Mouse (Mus musculus) CH12.LX (cell line): ENCODE results near the gene Zswim4. TPM values are rescaled to one million over a fixed set of nuclear protein-coding genes. Genes with fewer than 3 reads are reported as not detected.

ENCODE experiments used
- DNase-seq: peaks from one replicate; pipeline ENCODE4 v3.0.0-alpha.2; 2013; ENCODE audit errors: extremely low read depth
- H3K27ac ChIP-seq: 2 replicates; pipeline ENCODE4 v1.5.1; 2012; ENCODE audit warnings: low read depth, mild to moderate bottlenecking, control low read depth, moderate library complexity; ENCODE audit not compliant: insufficient read depth
- H3K27me3 ChIP-seq: replicated peaks from 2 replicates; pipeline ENCODE3; 2012; ENCODE audit warnings: inconsistent platforms
- H3K36me3 ChIP-seq, 2 experiments: replicated peaks in 1 of 2; 2 replicates each; pipeline versions ENCODE3 to v1.6.1; 2012; ENCODE audit warnings: inconsistent platforms in 1 of 2, low read length in 1 of 2, mild to moderate bottlenecking in 1 of 2, mixed read lengths in 1 of 2, moderate library complexity in 1 of 2; ENCODE audit not compliant: control insufficient read depth in 1 of 2, insufficient read depth in 1 of 2
- H3K4me1 ChIP-seq, 2 experiments: 2 replicates each; pipeline ENCODE4 v1.6.1; 2012; ENCODE audit warnings: inconsistent platforms in 1 of 2, moderate library complexity in 1 of 2; ENCODE audit not compliant: insufficient read depth in 2 of 2, control insufficient read depth in 1 of 2
- H3K4me2 ChIP-seq: 2 replicates; pipeline ENCODE4 v1.6.1; 2012; ENCODE audit warnings: low read depth, mild to moderate bottlenecking, control low read depth; ENCODE audit not compliant: poor library complexity, insufficient read depth, severe bottlenecking
- H3K4me3 ChIP-seq, 3 experiments: fragments of 150-350 bp in 1 of 3; sonication (generic) in 1 of 3; replicated peaks in 1 of 3; 2 replicates each; pipeline versions ENCODE3 to v1.5.1; 2011 to 2012; ENCODE audit warnings: low read depth in 2 of 3, low read length in 2 of 3, mild to moderate bottlenecking in 2 of 3, moderate library complexity in 2 of 3, control low read depth in 1 of 3, improper control_type of control experiment in 1 of 3, inconsistent platforms in 1 of 3, mixed read lengths in 1 of 3; ENCODE audit not compliant: poor library complexity in 1 of 3
- H3K79me2 ChIP-seq: replicated peaks from 2 replicates; pipeline ENCODE4 v1.6.1; 2012; ENCODE audit warnings: mild to moderate bottlenecking, moderate library complexity; ENCODE audit not compliant: control insufficient read depth, poor library complexity, insufficient read depth, severe bottlenecking; ENCODE audit errors: extremely low read depth
- H3K9ac ChIP-seq: 2 replicates; pipeline ENCODE4 v1.6.1; 2012; ENCODE audit warnings: low read depth, mild to moderate bottlenecking, control low read depth, moderate library complexity; ENCODE audit not compliant: insufficient read depth
- H3K9me3 ChIP-seq: replicated peaks from 2 replicates; pipeline ENCODE3; 2012; ENCODE audit warnings: low read length, inconsistent platforms, mixed read lengths
- BHLHE40 ChIP-seq: IDR thresholded peaks from 2 replicates; pipeline ENCODE4 v1.6.1; 2011; ENCODE audit warnings: mild to moderate bottlenecking, low read depth, low read length, improper control_type of control experiment
- CHD2 ChIP-seq: IDR thresholded peaks from 2 replicates; pipeline ENCODE4 v1.6.1; 2011; ENCODE audit warnings: low read length, improper control_type of control experiment
- CTCF ChIP-seq, 2 experiments: IDR thresholded peaks in 1 of 2; conservative IDR thresholded peaks in 1 of 2; 2 replicates each; pipeline ENCODE4 v1.5.1; 2011 to 2012; ENCODE audit warnings: low read depth in 2 of 2, low read length in 2 of 2, improper control_type of control experiment in 1 of 2, inconsistent platforms in 1 of 2, mild to moderate bottlenecking in 1 of 2, moderate library complexity in 1 of 2
- E2F4 ChIP-seq: IDR thresholded peaks from 2 replicates; pipeline ENCODE4 v1.6.1; 2011; ENCODE audit warnings: low read depth, low read length, improper control_type of control experiment; ENCODE audit not compliant: insufficient replicate concordance
- ELF1 ChIP-seq: IDR thresholded peaks from 2 replicates; pipeline ENCODE4 v1.6.1; 2014; ENCODE audit warnings: low read depth, mild to moderate bottlenecking, inconsistent platforms, low read length, improper control_type of control experiment
- EP300 ChIP-seq: IDR thresholded peaks from 2 replicates; pipeline ENCODE4 v1.6.1; 2011; ENCODE audit warnings: low read length, improper control_type of control experiment
- GABPA ChIP-seq: IDR thresholded peaks from 2 replicates; pipeline ENCODE4 v1.6.1; 2012; ENCODE audit warnings: low read depth, low read length, improper control_type of control experiment, inconsistent platforms; ENCODE audit not compliant: insufficient replicate concordance
- HCFC1 ChIP-seq: IDR thresholded peaks from 2 replicates; pipeline ENCODE4 v1.6.1; 2012; ENCODE audit warnings: low read depth, mild to moderate bottlenecking, inconsistent platforms, low read length, improper control_type of control experiment
- IRF4 ChIP-seq: IDR thresholded peaks from 2 replicates; pipeline ENCODE4 v1.6.1; 2014; ENCODE audit warnings: low read depth, mild to moderate bottlenecking, inconsistent platforms, low read length, improper control_type of control experiment
- JUN ChIP-seq: IDR thresholded peaks from 2 replicates; pipeline ENCODE4 v1.6.1; 2011; ENCODE audit warnings: low read depth, mild to moderate bottlenecking, low read length, improper control_type of control experiment, moderate library complexity; ENCODE audit not compliant: insufficient read depth
- JUND ChIP-seq: conservative IDR thresholded peaks from 2 replicates; pipeline ENCODE4 v1.6.1; 2011; ENCODE audit warnings: low read depth, low read length, improper control_type of control experiment
- KAT2A ChIP-seq: IDR thresholded peaks from 2 replicates; pipeline ENCODE4 v1.6.1; 2012; ENCODE audit warnings: low read length, improper control_type of control experiment, inconsistent platforms; ENCODE audit not compliant: insufficient replicate concordance
- MEF2A ChIP-seq: IDR thresholded peaks from 2 replicates; pipeline ENCODE4 v1.6.1; 2014; ENCODE audit warnings: low read depth, mild to moderate bottlenecking, inconsistent platforms, low read length, improper control_type of control experiment, borderline replicate concordance
- MYC ChIP-seq: IDR thresholded peaks from 2 replicates; pipeline ENCODE4 v1.6.1; 2011; ENCODE audit warnings: low read depth, mild to moderate bottlenecking, improper control_type of control experiment, low read length
- NELFE ChIP-seq: IDR thresholded peaks from 2 replicates; pipeline ENCODE4 v1.6.1; 2011; ENCODE audit warnings: low read depth, low read length, improper control_type of control experiment
- NRF1 ChIP-seq: IDR thresholded peaks from 2 replicates; pipeline ENCODE4 v1.6.1; 2014; ENCODE audit warnings: low read depth, mild to moderate bottlenecking, inconsistent platforms, low read length, improper control_type of control experiment, moderate library complexity
- POLR2A ChIP-seq: IDR thresholded peaks from 2 replicates; pipeline ENCODE4 v1.6.1; 2011; ENCODE audit warnings: low read depth, mild to moderate bottlenecking, improper control_type of control experiment, low read length
- POLR2AphosphoS2 ChIP-seq: IDR thresholded peaks from 2 replicates; pipeline ENCODE4 v1.6.1; 2011; ENCODE audit warnings: low read depth, low read length, improper control_type of control experiment
- RAD21 ChIP-seq: IDR thresholded peaks from 2 replicates; pipeline ENCODE4 v1.6.1; 2011; ENCODE audit warnings: low read depth, mild to moderate bottlenecking, low read length, improper control_type of control experiment, moderate library complexity
- RCOR1 ChIP-seq: conservative IDR thresholded peaks from 2 replicates; pipeline ENCODE4 v1.6.1; 2012; ENCODE audit warnings: low read depth, mild to moderate bottlenecking, inconsistent platforms, low read length, improper control_type of control experiment
- SIN3A ChIP-seq: IDR thresholded peaks from 2 replicates; pipeline ENCODE4 v1.6.1; 2012; ENCODE audit warnings: low read length, improper control_type of control experiment, inconsistent platforms
- SMC3 ChIP-seq: IDR thresholded peaks from 2 replicates; pipeline ENCODE4 v1.6.1; 2011; ENCODE audit warnings: low read depth, low read length, improper control_type of control experiment
- TCF12 ChIP-seq: IDR thresholded peaks from 2 replicates; pipeline ENCODE4 v1.6.1; 2014; ENCODE audit warnings: low read depth, mild to moderate bottlenecking, inconsistent platforms, low read length, improper control_type of control experiment
- USF2 ChIP-seq: conservative IDR thresholded peaks from 2 replicates; pipeline ENCODE4 v1.6.1; 2011; ENCODE audit warnings: low read depth, low read length, improper control_type of control experiment
- ZKSCAN1 ChIP-seq: IDR thresholded peaks from 2 replicates; pipeline ENCODE4 v1.6.1; 2012; ENCODE audit warnings: low read depth, inconsistent platforms, low read length, improper control_type of control experiment, borderline replicate concordance
- ZMIZ1 ChIP-seq: IDR thresholded peaks from 2 replicates; pipeline ENCODE4 v1.6.1; 2012; ENCODE audit warnings: low read depth, mild to moderate bottlenecking, inconsistent platforms, low read length, improper control_type of control experiment
- ZNF384 ChIP-seq: IDR thresholded peaks from 2 replicates; pipeline ENCODE4 v1.6.1; 2012; ENCODE audit warnings: low read depth, low read length, improper control_type of control experiment, inconsistent platforms
- dilution Hi-C: fragments of 300-500 bp; cut with MboI; formaldehyde crosslinking; loops from 2 replicates; pipeline ENCODE4 v1.14.3; 2020; ENCODE audit warnings: low sequenced_read_pairs; ENCODE audit not compliant: extremely low pct_unique_long_range_greater_than_20kb, extremely low pct_ligation_motif_present
- in situ Hi-C: fragments of 300-500 bp; cut with MboI; formaldehyde crosslinking; loops from 3 replicates; pipeline ENCODE4 v1.14.3; 2019; ENCODE audit warnings: low sequenced_read_pairs, low pct_ligation_motif_present, low pct_unique_long_range_greater_than_20kb, mixed read lengths
- polyA plus RNA-seq: library from polyadenylated mRNA; unstranded; fragments of >175 nt; gene quantifications from 2 replicates; pipeline ENCODE4 v1.2.1, GENCODE M21; 2012; ENCODE audit warnings: low read depth; ENCODE audit not compliant: insufficient read length
- total RNA-seq, 2 experiments: library from RNA; depleted of rRNA; stranded (reverse); fragments of 300-350 nt in 1 of 2; fragments of >200 nt in 1 of 2; gene quantifications; 2 replicates each; pipeline ENCODE4 v1.2.3; 2012 to 2014

The Zswim4 gene
- total and polyA plus RNA-seq, 3 experiments, result 4.9 to 9.7 (median 9.1) TPM

GRCm38 (mm10) chr8:84206666-84207065 is 30.2 kb downstream of the Zswim4 start:
- no peak for TF ChIP-seq USF2
- no peak for TF ChIP-seq ZKSCAN1
- TF ChIP-seq MYC, result no peak
- no peak for TF ChIP-seq TCF12
- TF ChIP-seq HCFC1, result no peak
- TF ChIP-seq CHD2, result no peak
- TF ChIP-seq POLR2A, result no peak
- TF ChIP-seq RCOR1, result no peak
- TF ChIP-seq BHLHE40, result no peak
- TF ChIP-seq JUN, result no peak
- TF ChIP-seq E2F4, result no peak
- no peak for TF ChIP-seq NRF1
- no peak for TF ChIP-seq ELF1
- no peak for TF ChIP-seq IRF4
- TF ChIP-seq RAD21, result no peak
- no peak for TF ChIP-seq JUND
- no peak for TF ChIP-seq SMC3
- TF ChIP-seq SIN3A, result no peak
- Histone ChIP-seq H3K4me2 (no peak overlapping the region), H3K27ac (no peak overlapping the region), H3K9me3 (no peaks in the 10 kb centered on the region), H3K79me2 (peaks cover 23% of the 10 kb centered on the region), H3K4me1 (peaks cover 14 to 51% of the 10 kb centered on the region in 2 experiments), H3K36me3 (peaks cover 41 to 66% of the 10 kb centered on the region in 2 experiments), H3K9ac (no peak overlapping the region), H3K27me3 (no peaks in the 10 kb centered on the region), H3K4me3 (no peak overlapping the region)
- no peak for DNase-seq
- dilution Hi-C loops (no loop called here), in situ Hi-C loops (loop anchor here (25.0 kb wide), 1 partner anchor 156 kb away; no protein-coding TSS in a partner anchor)

DNA sequence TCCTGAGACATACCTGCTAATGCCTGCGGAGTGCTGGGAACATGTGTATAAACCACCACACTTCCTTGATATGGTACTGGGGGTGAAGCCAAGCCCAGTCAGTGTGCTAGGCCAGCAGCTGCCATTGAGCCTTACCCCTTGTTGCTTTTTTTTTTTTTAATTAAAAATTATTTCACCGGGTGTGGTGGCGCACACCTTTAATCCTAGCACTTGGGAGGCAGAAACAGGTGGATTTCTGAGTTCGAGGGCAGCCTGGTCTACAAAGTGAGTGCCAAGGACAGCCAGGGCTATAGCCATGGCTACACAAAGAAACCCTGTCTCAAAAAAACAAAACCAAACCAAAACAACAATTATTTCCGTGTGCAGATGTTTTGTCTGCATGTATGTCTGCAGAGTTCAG is 31.8 kb downstream of the Zswim4 start:
- peaks cover 17 to 53% of the 10 kb centered on the region in 2 experiments for H3K4me1 ChIP-seq
- H3K9ac ChIP-seq, result no peak overlapping the region
- dilution Hi-C loops, result no loop called here
- no peaks in the 10 kb centered on the region for H3K27me3 ChIP-seq
- H3K36me3 ChIP-seq, result peaks cover 31 to 52% of the 10 kb centered on the region in 2 experiments
- in situ Hi-C loops, result loop anchor here (25.0 kb wide), 1 partner anchor 157 kb away; no protein-coding TSS in a partner anchor
- no peak overlapping the region for H3K4me2 ChIP-seq
- no peak for DNase-seq
- no peak overlapping the region for H3K27ac ChIP-seq
- H3K9me3 ChIP-seq, result no peaks in the 10 kb centered on the region
- TF ChIP-seq SMC3, result no peak
- no peak for TF ChIP-seq CTCF (conservative IDR thresholded peaks at IDR 0.05 in 1 of 2, IDR thresholded peaks at IDR 0.05 in 1 of 2; ENCODE audit: low read depth in 2 of 2, low read length in 2 of 2)
- no peak for TF ChIP-seq NELFE
- TF ChIP-seq MEF2A, result no peak
- no peak for TF ChIP-seq GABPA
- TF ChIP-seq TCF12, result no peak
- TF ChIP-seq ZMIZ1, result no peak
- TF ChIP-seq EP300, result no peak
- TF ChIP-seq KAT2A, result no peak
- no peak for TF ChIP-seq RAD21
- no peak for TF ChIP-seq POLR2AphosphoS2
- no peak for TF ChIP-seq NRF1
- TF ChIP-seq ZNF384, result no peak
- no peak for TF ChIP-seq RCOR1
- no peak for TF ChIP-seq JUN
- H3K79me2 ChIP-seq, result peaks cover 28% of the 10 kb centered on the region
- H3K4me3 ChIP-seq, result no peak overlapping the region
